Mouse (Mus musculus) naive thymus-derived CD4-positive, alpha-beta T cell, adult 5 months (primary cell): Measurements from ENCODE around the gene Pkd2. TPM values are rescaled to one million over a fixed set of nuclear protein-coding genes. Genes with fewer than 3 reads are reported as not detected.

Experiments
- polyA plus RNA-seq: library from polyadenylated mRNA; unstranded; fragments of 100-300 nt; shearing (Covaris generic); gene quantifications from one replicate; pipeline ENCODE4 v1.2.1, GENCODE M21; 2017

Pkd2 gene
- 0.11 TPM for polyA plus RNA-seq

GRCm38 (mm10) chr5:104458832-104459705 lies at the start of gene Pkd2:
Gene Pkd2 (plus strand): TSS chr5:104459450.

DNA sequence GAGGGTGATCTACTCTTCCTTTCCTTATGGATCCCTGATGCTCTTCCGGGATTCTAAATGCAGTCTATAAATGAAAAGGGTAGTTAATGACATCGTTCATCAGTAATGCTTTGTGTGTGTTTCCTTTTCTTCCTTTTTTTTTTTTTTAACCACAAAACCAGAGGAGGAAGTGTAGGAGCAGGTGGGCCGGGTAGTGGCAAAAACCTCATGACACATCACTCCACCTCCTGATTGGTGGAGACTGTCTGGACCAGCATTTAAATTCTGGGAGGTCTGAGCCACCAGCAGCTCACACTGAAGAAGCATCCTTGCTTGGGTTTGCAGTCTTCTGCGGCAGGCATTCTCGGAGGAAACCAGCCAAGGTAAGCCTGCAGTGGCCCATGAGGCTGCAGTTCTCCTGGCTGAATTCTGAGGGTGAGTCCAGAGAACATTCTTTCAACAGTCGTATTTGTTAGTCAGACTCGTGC lies 24.4 kb upstream of the Pkd2 start, which contains the start of gene Spp1:
Gene Spp1, plus strand, starts transcription at position 284 of the 467 bp plus-strand sequence.

DNA sequence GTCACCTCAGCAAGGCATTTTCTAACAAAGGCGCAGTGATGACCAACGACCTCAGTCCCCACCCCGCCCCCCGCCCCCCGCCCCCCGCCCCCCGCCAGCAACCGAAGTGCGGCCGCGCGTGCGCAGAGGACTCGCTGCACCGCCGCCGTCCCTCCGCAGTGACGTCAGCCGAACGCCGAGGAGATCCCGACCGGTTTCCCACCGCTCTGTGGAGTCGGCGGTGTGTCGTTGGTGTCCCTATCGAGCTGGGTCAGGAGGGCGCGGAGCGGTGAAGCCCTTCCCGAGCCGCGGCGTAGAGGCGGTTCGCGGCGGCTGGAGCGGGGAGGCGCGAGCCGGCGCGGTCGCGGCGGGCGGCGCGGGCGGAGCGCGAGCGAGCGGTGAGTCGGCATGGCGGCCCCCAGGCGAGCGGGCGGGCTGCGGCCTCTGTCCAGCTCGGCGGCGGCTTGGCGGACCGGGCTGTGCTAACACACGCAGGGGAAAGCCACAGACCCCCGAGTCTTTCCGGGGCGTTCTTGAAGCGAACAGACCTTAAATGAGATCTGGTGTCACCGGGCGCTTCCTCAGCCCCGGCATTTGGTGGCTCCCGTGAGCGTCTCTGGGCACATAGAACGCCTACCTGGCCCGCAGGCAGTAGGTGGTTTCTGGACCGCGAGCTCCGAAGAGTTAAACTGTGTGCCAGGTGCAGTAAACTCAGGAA lies 49.1 kb downstream of the Pkd2 start, which contains the start of gene BC005561:
Gene BC005561, plus strand, starts transcription at position 158 of the 697 bp plus-strand sequence.

Other genes starting within 250 kb of the Pkd2 start
- not detected for gene Ibsp, start 160.3 kb upstream of the Pkd2 start, polyA plus RNA-seq
- gene Mepe, start 134.1 kb upstream of the Pkd2 start, polyA plus RNA-seq, result not detected
- gene Spp1, start 24.3 kb upstream of the Pkd2 start, polyA plus RNA-seq, result not detected
- 21.5 TPM for gene BC005561, start 48.9 kb downstream of the Pkd2 start, polyA plus RNA-seq